Mouse (Mus musculus) liver, embryonic 16.5 days (tissue): ENCODE results near the gene Armh3. TPM values are rescaled to one million over a fixed set of nuclear protein-coding genes. Genes with fewer than 3 reads are reported as not detected.

Experiments used
- ATAC-seq: fragments of 200-750 bp; cut with Nextera tagmentation; 2 replicates; pipeline ENCODE4 v1.8.0; 2017; ENCODE audit warnings: low read depth, mild to moderate bottlenecking, moderate number of reproducible peaks, moderate library complexity
- H3K27ac ChIP-seq: fragments of 300-500 bp; sonication (generic); 2 replicates; pipeline ENCODE4 v1.5.1; 2014; ENCODE audit warnings: mild to moderate bottlenecking, low read length
- H3K27me3 ChIP-seq: fragments of 300-500 bp; sonication (generic); 2 replicates; pipeline ENCODE4 v1.6.1; 2014; ENCODE audit warnings: low read depth, low read length, mixed read lengths; ENCODE audit not compliant: control insufficient read depth, insufficient read depth
- H3K36me3 ChIP-seq: fragments of 300-500 bp; sonication (generic); 2 replicates; pipeline ENCODE4 v1.6.1; 2014; ENCODE audit warnings: mild to moderate bottlenecking; ENCODE audit not compliant: control insufficient read depth, insufficient read depth
- H3K4me1 ChIP-seq: fragments of 300-500 bp; sonication (generic); 2 replicates; pipeline ENCODE4 v1.6.1; 2014; ENCODE audit warnings: low read depth, low read length, mixed read lengths; ENCODE audit not compliant: control insufficient read depth
- H3K4me2 ChIP-seq: fragments of 300-500 bp; sonication (generic); 2 replicates; pipeline ENCODE4 v1.6.1; 2014; ENCODE audit warnings: low read depth, low read length, mixed read lengths
- H3K4me3 ChIP-seq: fragments of 300-500 bp; sonication (generic); 2 replicates; pipeline ENCODE4 v1.5.1; 2014; ENCODE audit warnings: low read depth, mild to moderate bottlenecking, low read length
- H3K9ac ChIP-seq: fragments of 300-500 bp; sonication (generic); 2 replicates; pipeline ENCODE4 v1.6.1; 2014; ENCODE audit warnings: low read depth, low read length
- H3K9me3 ChIP-seq: fragments of 300-500 bp; sonication (generic); replicated peaks from 2 replicates; pipeline ENCODE4 v1.6.1; 2016; ENCODE audit warnings: low read length; ENCODE audit not compliant: control insufficient read depth
- WGBS: fragments of 180-500 bp; shearing (Covaris S2); extraction: QIAGEN DNeasy Blood & Tissue Kit; methylation state at CpG from one replicate; pipeline ENCODE4 v1.1.7; 2014; ENCODE audit not compliant: insufficient replicate concordance; 5-methylcytosine and 5-hydroxymethylcytosine counted together
- polyA plus RNA-seq: library from polyadenylated mRNA; unstranded; fragments of >200 nt; fragmentation: Nextera tagmentation; extraction: Ambion mirVana; gene quantifications from 2 replicates; pipeline ENCODE4 v1.2.1, GENCODE M21; 2015

Armh3 gene
- polyA plus RNA-seq, 1 experiment from 2014 or later: 4.7 TPM

DNA sequence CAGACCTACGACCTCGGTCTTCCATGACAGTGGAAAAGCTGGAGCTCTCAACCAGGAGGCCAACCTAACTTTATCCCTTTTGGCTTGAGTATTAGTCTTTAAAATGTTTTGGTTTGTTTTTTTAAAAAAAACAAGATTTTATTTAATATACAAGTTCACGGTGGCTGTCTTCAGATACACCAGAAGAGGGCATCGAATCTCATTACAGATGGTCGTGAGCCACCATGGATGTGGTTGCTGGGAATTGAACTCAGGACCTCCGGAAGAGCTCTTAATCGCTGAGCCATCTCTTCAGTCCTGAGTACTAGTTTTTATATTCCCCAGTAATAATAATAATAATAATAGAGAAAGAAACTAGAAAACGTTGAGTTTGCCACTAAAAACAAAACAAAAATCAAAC, 216.6 kb downstream of the Armh3 start:
- Histone ChIP-seq H3K9ac (peak overlapping the region; percentile 93; the same call in 1 of the 2 replicates), H3K36me3 (peaks cover 25% of the 10 kb centered on the region), H3K27me3 (no peaks in the 10 kb centered on the region), H3K4me2 (peak overlapping the region; percentile 89), H3K9me3 (no peaks in the 10 kb centered on the region), H3K27ac (no peak overlapping the region), H3K4me3 (peak overlapping the region; percentile 86), H3K4me1 (peaks cover 29% of the 10 kb centered on the region)
- 55% methylated on average over 8 of the region's 8 CpGs for WGBS
- ATAC-seq: no peak

DNA sequence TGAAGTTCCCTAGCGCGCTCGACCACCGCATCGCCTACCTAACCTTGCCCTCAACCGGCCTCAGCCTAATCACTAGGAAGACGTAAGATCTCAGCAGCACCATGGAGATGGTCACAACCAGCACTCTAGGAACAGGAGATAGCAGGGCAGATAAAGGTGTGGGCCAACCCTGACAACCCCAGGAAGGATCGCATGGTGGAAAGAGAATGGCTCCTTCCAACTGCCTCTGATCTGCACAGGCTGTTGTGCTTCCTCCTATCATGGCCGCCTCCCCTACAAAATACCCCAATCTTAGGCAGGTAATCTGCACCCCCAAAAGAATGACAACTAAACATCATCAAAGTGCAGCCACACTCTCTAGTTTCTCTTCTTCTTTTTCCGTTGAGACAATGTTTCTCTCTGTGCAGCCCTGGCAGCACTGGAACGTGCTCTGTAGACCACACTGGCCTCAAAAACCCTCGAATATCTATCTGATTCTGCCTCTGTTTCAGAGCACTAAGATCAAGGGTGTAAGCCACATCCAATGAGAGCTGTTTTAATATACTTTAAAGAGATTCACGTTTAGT, 217.9 kb downstream of the Armh3 start:
- no peak for ATAC-seq
- H3K27me3 ChIP-seq: no peaks in the 10 kb centered on the region
- 58% methylated on average over 13 of the region's 13 CpGs for WGBS
- H3K9me3 ChIP-seq: no peaks in the 10 kb centered on the region
- peak overlapping the region; percentile 89 for H3K4me2 ChIP-seq
- peaks cover 29% of the 10 kb centered on the region for H3K4me1 ChIP-seq
- H3K9ac ChIP-seq: no peak overlapping the region
- peaks cover 35% of the 10 kb centered on the region for H3K36me3 ChIP-seq
- peak overlapping the region; percentile 86 for H3K4me3 ChIP-seq
- H3K27ac ChIP-seq: no peak overlapping the region

- H3K9me3 ChIP-seq: no peaks in the 10 kb centered on the region
- WGBS: 70% methylated on average over 2 of the region's 2 CpGs
- no peaks in the 10 kb centered on the region for H3K27me3 ChIP-seq
- H3K4me1 ChIP-seq: peaks cover 7% of the 10 kb centered on the region
- H3K27ac ChIP-seq: no peak overlapping the region
- no peak overlapping the region for H3K4me2 ChIP-seq
- no peak overlapping the region for H3K9ac ChIP-seq
- H3K36me3 ChIP-seq: peaks cover 73% of the 10 kb centered on the region
- ATAC-seq: no peak
- no peak overlapping the region for H3K4me3 ChIP-seq
These were observed 222.8 kb downstream of the Armh3 start for GRCm38 (mm10) chr19:45775486-45775885.

DNA sequence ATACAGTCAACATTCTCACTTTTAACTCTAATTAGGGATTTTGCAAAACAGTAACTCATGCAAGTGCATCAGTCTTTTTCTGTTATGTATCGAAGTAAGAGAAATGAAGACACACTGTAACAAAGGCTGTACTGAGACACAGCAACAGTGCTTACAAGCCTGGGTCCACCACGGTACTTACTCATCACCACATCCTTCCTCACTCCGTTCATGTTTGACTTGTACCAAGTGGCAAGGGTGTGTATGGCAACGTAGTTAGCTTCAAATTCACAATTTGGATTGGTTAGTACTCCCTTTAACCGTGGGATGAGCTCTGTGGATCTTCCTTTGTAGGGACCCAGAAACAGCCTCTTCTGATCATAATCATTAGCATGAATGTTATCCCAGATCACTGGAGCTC, 226.8 kb downstream of the Armh3 start:
- ATAC-seq: no peak
- no peaks in the 10 kb centered on the region for H3K27me3 ChIP-seq
- H3K4me3 ChIP-seq: no peak overlapping the region
- no peak overlapping the region for H3K27ac ChIP-seq
- H3K9ac ChIP-seq: no peak overlapping the region
- H3K4me2 ChIP-seq: no peak overlapping the region
- H3K36me3 ChIP-seq: peaks cover 86% of the 10 kb centered on the region
- H3K4me1 ChIP-seq: no peaks in the 10 kb centered on the region
- 80% methylated on average over 5 of the region's 5 CpGs for WGBS
- no peaks in the 10 kb centered on the region for H3K9me3 ChIP-seq

Other genes with a start within 250 kb of the Armh3 start
- gene Npm3, start 248.9 kb downstream of the Armh3 start, polyA plus RNA-seq: 4.6 and 6.1 TPM in 2 replicates
- 15.6 and 16.3 TPM in 2 replicates for gene Mgea5, start 214.7 kb downstream of the Armh3 start, polyA plus RNA-seq
- gene Kcnip2, start 182.4 kb downstream of the Armh3 start, polyA plus RNA-seq: 2.2 TPM in 2 replicates
- gene Hps6, start 5.0 kb upstream of the Armh3 start, polyA plus RNA-seq: 2.4 and 2.8 TPM in 2 replicates
- 12.8 and 13.7 TPM in 2 replicates for gene Pprc1, start 46.4 kb upstream of the Armh3 start, polyA plus RNA-seq
- gene Ldb1, start 46.7 kb upstream of the Armh3 start, polyA plus RNA-seq: 20.2 and 23.1 TPM in 2 replicates
- gene Nolc1, start 77.4 kb upstream of the Armh3 start, polyA plus RNA-seq: 38.5 and 41.9 TPM in 2 replicates
- gene Elovl3, start 133.4 kb upstream of the Armh3 start, polyA plus RNA-seq: 0.06 and 0.19 TPM in 2 replicates
- 0.14 TPM in 1 of 2 replicates, not detected in the other for gene Pitx3, start 149.8 kb upstream of the Armh3 start, polyA plus RNA-seq
- 14.8 and 15.3 TPM in 2 replicates for gene Gbf1, start 154.0 kb upstream of the Armh3 start, polyA plus RNA-seq